Mouse (Mus musculus) cortical plate, adult 2 months (tissue): ENCODE measurements around the gene March10.

Experiments
- CTCF ChIP-seq: fragments of 200-500 bp; IDR thresholded peaks from 2 replicates; pipeline ENCODE4 v1.5.1; 2011; ENCODE audit warnings: mild to moderate bottlenecking, control low read depth, low read length; ENCODE audit not compliant: insufficient read depth; ENCODE audit errors: extremely low read depth
- POLR2A ChIP-seq: fragments of 200-500 bp; IDR thresholded peaks from 2 replicates; pipeline ENCODE4 v1.6.1; 2011; ENCODE audit warnings: mild to moderate bottlenecking, low read length, control low read depth; ENCODE audit not compliant: insufficient read depth; ENCODE audit errors: extremely low read depth

GRCm38 (mm10) chr11:105492392-105492791 lies 35.9 kb upstream of the March10 start:
- TF ChIP-seq POLR2A, result no peak
- no peak for TF ChIP-seq CTCF
